Comparison of ENCODE assay signal across 8 mouse cellular contexts in genomic region chr15:88828800-88829705, GRCm38 (mm10). TPM values are rescaled to one million over a fixed set of nuclear protein-coding genes. Genes with fewer than 3 reads are reported as not detected.
DNase-seq lines count a peak whose midpoint lies in the region; ATAC-seq lines count a peak whose summit lies in the region.

No protein-coding gene starts in this region.

- H3K9me3 ChIP-seq in embryonic facial prominence, embryonic 14.5 days (ENCODE audit: control insufficient read depth, low read length): no peaks in the 10 kb centered on the region
- no peaks in the 10 kb centered on the region for H3K9me3 ChIP-seq in limb, embryonic 13.5 days
- no peaks in the 10 kb centered on the region for H3K9me3 ChIP-seq in midbrain, embryonic 15.5 days

- H3K4me2 ChIP-seq in embryonic facial prominence, embryonic 14.5 days (ENCODE audit: low read depth, low read length): no peak overlapping the region
- H3K4me2 ChIP-seq in limb, embryonic 13.5 days (replicated peaks): no peak overlapping the region
- no peak overlapping the region for H3K4me2 ChIP-seq in midbrain, embryonic 15.5 days

- H3K27me3 ChIP-seq in embryonic facial prominence, embryonic 14.5 days (replicated peaks; ENCODE audit: control insufficient read depth, insufficient read depth, low read length): no peaks in the 10 kb centered on the region
- no peaks in the 10 kb centered on the region for H3K27me3 ChIP-seq in limb, embryonic 13.5 days
- no peaks in the 10 kb centered on the region for H3K27me3 ChIP-seq in midbrain, embryonic 15.5 days (replicated peaks)

- no peak overlapping the region for H3K27ac ChIP-seq in embryonic facial prominence, embryonic 14.5 days (replicated peaks; ENCODE audit: low read depth, low read length)
- no peak overlapping the region for H3K27ac ChIP-seq in limb, embryonic 13.5 days
- no peak overlapping the region for H3K27ac ChIP-seq in midbrain, embryonic 15.5 days

- peak; percentile 81 for DNase-seq in 416B (ENCODE audit: low read depth)
- DNase-seq in adrenal gland, postnatal 4 days (ENCODE audit: low spot score in 2 of 2): peak; percentile 76 to 78
- peak; percentile 87 for DNase-seq in embryonic facial prominence, embryonic 14.5 days (ENCODE audit: low spot score)
- peak; percentile 80 to 88 for DNase-seq in heart, adult 9 months (ENCODE audit: low spot score in 2 of 2)
- peak; percentile 87 to 95 for DNase-seq in kidney, adult 8-10 months
- DNase-seq in spleen, adult 18-20 months: peak; percentile 73 to 92

- H3K36me3 ChIP-seq in embryonic facial prominence, embryonic 14.5 days (ENCODE audit: control insufficient read depth, insufficient read depth, low read length): peaks cover 22% of the 10 kb centered on the region
- H3K36me3 ChIP-seq in limb, embryonic 13.5 days: peaks cover 28% of the 10 kb centered on the region
- peaks cover 22% of the 10 kb centered on the region for H3K36me3 ChIP-seq in midbrain, embryonic 15.5 days (replicated peaks)

- peak; percentile 95 for ATAC-seq in embryonic facial prominence, embryonic 14.5 days (ENCODE audit: low read depth)
- ATAC-seq in limb, embryonic 13.5 days (ENCODE audit: low FRiP score, low read depth): peak; percentile 84
- ATAC-seq in midbrain, embryonic 15.5 days (replicated peaks): peak; percentile 91

- H3K4me1 ChIP-seq in embryonic facial prominence, embryonic 14.5 days (ENCODE audit: control insufficient read depth, insufficient read depth, low read length): no peaks in the 10 kb centered on the region
- peaks cover 6% of the 10 kb centered on the region; the same call in 1 of the 2 replicates for H3K4me1 ChIP-seq in limb, embryonic 13.5 days
- no peaks in the 10 kb centered on the region; the same call in 1 of the 2 replicates for H3K4me1 ChIP-seq in midbrain, embryonic 15.5 days

- H3K4me3 ChIP-seq in embryonic facial prominence, embryonic 14.5 days (ENCODE audit: low read depth, low read length): no peak overlapping the region
- H3K4me3 ChIP-seq in limb, embryonic 13.5 days: no peak overlapping the region
- no peak overlapping the region for H3K4me3 ChIP-seq in midbrain, embryonic 15.5 days

- 55% methylated on average over 17 of the region's 17 CpGs for WGBS in embryonic facial prominence, embryonic 14.5 days
- WGBS in limb, embryonic 13.5 days: 52% methylated on average over 17 of the region's 17 CpGs
- WGBS in midbrain, embryonic 15.5 days: 54% methylated on average over 17 of the region's 17 CpGs

- no peak overlapping the region for H3K9ac ChIP-seq in embryonic facial prominence, embryonic 14.5 days (ENCODE audit: low read depth, low read length)
- H3K9ac ChIP-seq in limb, embryonic 13.5 days: 0 out of 2 replicates have a peak overlapping the region, but pooled peaks have one; percentile 4
- H3K9ac ChIP-seq in midbrain, embryonic 15.5 days: no peak overlapping the region

RNA-seq across cellular contexts. Expression of gene Creld2, which starts 9.6 kb away (rescaled TPM):
- total RNA-seq in adrenal gland, postnatal 4 days (2021): 10 to 100 TPM; 28.0 to 36.1 TPM
- 76.1 and 84.5 TPM in 2 replicates for polyA plus RNA-seq in embryonic facial prominence, embryonic 14.5 days (2014; fragmentation: Nextera tagmentation; extraction: Ambion mirVana)
- polyA plus RNA-seq in limb, embryonic 13.5 days (2015; fragmentation: Nextera tagmentation; extraction: Ambion mirVana): 83.4 and 86.1 TPM in 2 replicates
- 60.7 and 69.3 TPM in 2 replicates for polyA plus RNA-seq in midbrain, embryonic 15.5 days (2015; fragmentation: Nextera tagmentation; extraction: Ambion mirVana)

RNA-seq across cellular contexts. Expression of gene Alg12, which starts 9.9 kb away (rescaled TPM):
- 10 to 100 TPM; 15.8 to 16.6 TPM for total RNA-seq in adrenal gland, postnatal 4 days (2021)
- polyA plus RNA-seq in embryonic facial prominence, embryonic 14.5 days (2014; fragmentation: Nextera tagmentation; extraction: Ambion mirVana): 11.8 and 12.2 TPM in 2 replicates
- polyA plus RNA-seq in limb, embryonic 13.5 days (2015; fragmentation: Nextera tagmentation; extraction: Ambion mirVana): 10.2 and 11.6 TPM in 2 replicates
- polyA plus RNA-seq in midbrain, embryonic 15.5 days (2015; fragmentation: Nextera tagmentation; extraction: Ambion mirVana): 9.4 and 9.6 TPM in 2 replicates

RNA-seq across cellular contexts. Expression of gene Pim3, which starts 32.9 kb away (rescaled TPM):
- 10 to 100 TPM; 45.9 to 48.8 TPM for total RNA-seq in adrenal gland, postnatal 4 days (2021)
- 38.6 and 45.1 TPM in 2 replicates for polyA plus RNA-seq in embryonic facial prominence, embryonic 14.5 days (2014; fragmentation: Nextera tagmentation; extraction: Ambion mirVana)
- 50.7 and 52.2 TPM in 2 replicates for polyA plus RNA-seq in limb, embryonic 13.5 days (2015; fragmentation: Nextera tagmentation; extraction: Ambion mirVana)
- polyA plus RNA-seq in midbrain, embryonic 15.5 days (2015; fragmentation: Nextera tagmentation; extraction: Ambion mirVana): 69.0 and 72.4 TPM in 2 replicates
